Mouse (Mus musculus): ENCODE measurements around the gene Capza1.
A peak's percentile ranks its signal among the peaks of the same experiment; 100 is the strongest.

Capza1 gene

GRCm38 (mm10) chr3:104788561-104789311 lies 75.6 kb downstream of the Capza1 start:
- DNase-seq (ENCODE audit: low spot score): peak; percentile 89

- DNase-seq (ENCODE audit: low spot score): no peak
Observed at GRCm38 (mm10) chr3:104788075-104788474, 76.2 kb downstream of the Capza1 start, which contains the start of gene Rhoc. Gene Rhoc, plus strand, starts transcription at chr3:104788375.

- DNase-seq (ENCODE audit: low spot score): no peak
Observed at GRCm38 (mm10) chr3:104785284-104785683, 79.0 kb downstream of the Capza1 start.

- no peak for DNase-seq (ENCODE audit: low spot score)
Observed at GRCm38 (mm10) chr3:104783971-104784500, 80.3 kb downstream of the Capza1 start.

- peak; percentile 76 for DNase-seq (ENCODE audit: low spot score)
Observed at GRCm38 (mm10) chr3:104782061-104782681, 82.1 kb downstream of the Capza1 start.

- no peak for DNase-seq (ENCODE audit: low spot score)
Observed at GRCm38 (mm10) chr3:104781471-104781903, 82.8 kb downstream of the Capza1 start, which contains the start of gene Fam19a3. Gene Fam19a3, minus strand, starts transcription at chr3:104781840.

- peak; percentile 80 for DNase-seq (ENCODE audit: low spot score)
Observed at GRCm38 (mm10) chr3:104780561-104781420, 83.5 kb downstream of the Capza1 start, which contains the start of gene Ppm1j. Gene Ppm1j, plus strand, starts transcription at chr3:104781056.

GRCm38 (mm10) chr3:104779949-104780348 lies 84.4 kb downstream of the Capza1 start:
- DNase-seq (ENCODE audit: low spot score): peak; percentile 83

GRCm38 (mm10) chr3:104777342-104777741 lies 87.0 kb downstream of the Capza1 start:
- no peak for DNase-seq (ENCODE audit: low spot score)

- DNase-seq (ENCODE audit: low spot score): no peak
Observed at GRCm38 (mm10) chr3:104773301-104773700, 91.0 kb downstream of the Capza1 start.

All from testis, postnatal 10 days (tissue).